Mouse (Mus musculus) thymus, postnatal 14 days (tissue): ENCODE results near the gene Gm49403.
"Not testable (repeated sequence)": the region's sequence is repeated elsewhere in the genome, so short reads cannot be mapped to it uniquely, and the experiment has no call there.

Experiments
- DNase-seq: peaks from one replicate; pipeline ENCODE4 v3.0.0; 2021

The Gm49403 gene

DNA sequence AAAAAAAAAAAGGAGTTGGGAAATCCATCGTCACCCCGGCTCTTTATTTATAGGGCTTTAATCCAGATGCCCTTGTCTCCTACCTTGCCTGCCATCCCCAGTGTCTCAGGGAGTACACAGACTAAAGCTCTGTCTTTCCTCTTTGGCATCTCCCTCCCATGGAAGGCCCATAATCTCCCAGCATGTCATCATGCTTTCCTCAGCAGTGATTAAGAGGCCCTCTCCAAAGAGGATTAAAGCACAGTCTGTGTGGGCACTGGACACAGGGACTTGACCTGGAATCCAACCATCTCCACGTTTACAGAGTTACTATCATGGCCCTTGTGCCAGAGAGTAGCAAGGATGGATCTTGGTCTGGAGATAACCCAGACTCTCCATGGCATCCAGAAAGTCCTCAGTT is at the start of gene Gm49403, which contains the start of gene Lbhd1:
Gene Gm49403 (plus strand): TSS at position 315 of the 400 bp plus-strand sequence.
Gene Lbhd1 (plus strand): TSS at position 117 of the 400 bp plus-strand sequence.
- no peak for DNase-seq

DNA sequence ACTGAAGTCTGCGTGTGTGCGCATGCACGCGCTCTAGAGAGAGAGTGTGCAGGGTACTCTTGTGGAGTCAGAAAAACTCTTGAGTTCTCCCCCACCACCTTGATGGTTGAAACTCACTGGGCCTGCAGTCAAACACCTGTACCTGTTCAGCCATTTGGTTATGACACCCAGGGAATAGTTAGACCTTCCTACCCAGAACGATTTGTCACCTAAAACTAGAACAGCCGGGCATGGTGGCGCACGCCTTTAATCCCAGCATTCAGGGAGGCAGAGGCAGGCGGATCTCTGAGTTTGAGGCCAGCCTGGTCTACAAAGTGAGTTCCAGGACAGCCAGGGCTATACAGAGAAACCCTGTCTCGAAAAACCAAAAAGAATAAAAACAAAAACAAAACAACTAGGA is 47.4 kb upstream of the Gm49403 start:
- DNase-seq: not testable (repeated sequence)

DNA sequence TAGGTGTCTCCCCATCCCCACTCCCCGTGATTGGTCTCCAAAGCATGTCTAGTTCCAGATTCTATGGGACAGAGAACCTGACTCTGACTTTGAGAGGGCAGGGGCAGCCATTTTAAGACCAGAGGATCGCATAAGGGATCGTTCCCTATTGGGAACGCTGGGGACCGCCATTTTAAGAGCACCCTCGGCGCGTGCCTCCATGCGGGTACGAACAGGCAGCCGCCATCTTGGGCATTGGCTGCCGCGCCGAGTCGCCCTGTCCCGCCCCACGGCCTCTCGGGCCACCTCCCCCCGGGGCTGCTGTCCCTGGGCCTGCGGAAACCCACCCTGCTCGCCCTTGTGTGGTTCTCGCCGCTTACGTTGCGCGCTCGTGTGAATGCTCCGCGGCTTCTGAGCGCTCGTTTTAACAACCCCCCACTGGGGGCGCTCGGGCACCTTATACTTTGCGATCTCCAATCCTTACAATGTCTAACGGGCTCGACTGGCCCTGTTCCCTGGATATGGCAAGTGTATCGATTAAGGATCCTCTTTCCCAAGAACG is 46.4 kb upstream of the Gm49403 start, which contains the start of gene Bscl2:
Gene Bscl2 (plus strand): TSS at position 217 of the 541 bp plus-strand sequence.
- peak; percentile 87 for DNase-seq

DNA sequence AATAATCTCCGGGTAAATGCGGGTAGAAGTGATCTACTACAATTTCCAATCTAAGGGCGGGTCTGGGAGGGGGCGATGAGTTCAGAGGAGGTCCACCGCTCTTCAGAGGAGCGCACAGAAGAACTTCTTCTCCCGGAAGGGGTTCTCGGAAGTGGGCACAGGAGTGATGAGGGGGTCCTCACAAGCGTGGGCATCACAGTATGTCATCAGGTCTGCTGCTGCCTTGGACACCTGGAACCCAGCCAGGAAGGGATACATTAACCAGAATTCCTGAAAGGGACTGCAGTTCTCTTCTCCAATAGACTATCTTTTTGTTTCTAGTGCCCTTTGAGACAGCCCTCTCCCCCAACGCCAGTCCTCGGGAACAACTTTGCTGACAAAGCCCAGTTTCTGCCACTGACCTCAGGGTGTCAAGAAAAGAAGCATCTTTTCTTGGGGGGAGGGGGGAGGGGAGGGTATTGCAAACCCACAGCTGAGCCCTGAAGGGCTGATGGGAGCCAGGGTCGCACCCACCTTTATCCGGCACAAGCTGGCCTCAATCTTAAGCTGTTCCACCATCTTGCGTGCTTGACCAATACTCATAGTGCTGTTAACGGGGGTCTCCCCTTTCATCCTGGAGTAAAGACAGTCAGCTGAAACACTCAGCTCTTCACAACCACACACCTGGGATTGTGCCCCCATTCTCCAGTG is 45.5 kb upstream of the Gm49403 start:
- peak; percentile 35 for DNase-seq

DNA sequence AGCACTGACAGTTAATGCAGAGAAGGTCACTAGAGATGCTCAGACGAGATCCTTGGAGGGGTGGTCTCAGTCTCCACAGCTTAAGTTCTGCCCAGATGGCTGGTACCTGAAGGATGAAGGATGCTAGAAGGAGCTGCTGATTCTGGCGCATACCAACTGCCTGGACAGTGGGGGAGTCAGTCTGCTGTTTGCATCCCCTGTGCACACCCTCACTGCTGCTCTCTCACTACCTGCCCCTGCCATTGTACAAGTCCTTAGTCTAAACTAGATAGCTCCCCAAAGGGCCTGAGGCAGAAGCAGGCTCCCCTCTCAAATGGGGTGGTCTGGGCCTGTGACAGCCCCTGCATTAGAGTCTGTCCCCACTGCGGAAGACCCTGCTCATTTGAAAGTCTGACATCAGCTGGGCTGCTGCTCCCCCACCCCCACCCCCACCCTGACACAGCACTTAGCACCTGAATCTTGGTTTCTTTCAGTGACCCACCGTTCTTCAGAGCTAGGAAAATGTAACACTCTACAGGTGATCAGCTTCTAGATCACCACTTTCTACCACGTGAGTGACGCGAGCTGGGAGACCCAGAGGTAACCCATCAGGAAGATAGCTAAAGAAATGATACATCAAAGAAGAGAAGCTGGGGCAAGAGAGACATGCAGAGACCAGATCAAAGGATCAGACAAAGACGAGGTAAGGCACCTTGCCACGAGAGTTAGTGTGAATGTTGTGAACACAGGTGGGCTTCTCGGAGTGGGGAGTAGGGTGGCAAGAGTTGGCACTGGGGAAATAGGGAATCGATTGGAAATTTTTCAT is 44.4 kb upstream of the Gm49403 start, which contains the start of gene Gng3:
Gene Gng3 (minus strand): TSS at position 92 of the 805 bp plus-strand sequence.
- DNase-seq: no peak

DNA sequence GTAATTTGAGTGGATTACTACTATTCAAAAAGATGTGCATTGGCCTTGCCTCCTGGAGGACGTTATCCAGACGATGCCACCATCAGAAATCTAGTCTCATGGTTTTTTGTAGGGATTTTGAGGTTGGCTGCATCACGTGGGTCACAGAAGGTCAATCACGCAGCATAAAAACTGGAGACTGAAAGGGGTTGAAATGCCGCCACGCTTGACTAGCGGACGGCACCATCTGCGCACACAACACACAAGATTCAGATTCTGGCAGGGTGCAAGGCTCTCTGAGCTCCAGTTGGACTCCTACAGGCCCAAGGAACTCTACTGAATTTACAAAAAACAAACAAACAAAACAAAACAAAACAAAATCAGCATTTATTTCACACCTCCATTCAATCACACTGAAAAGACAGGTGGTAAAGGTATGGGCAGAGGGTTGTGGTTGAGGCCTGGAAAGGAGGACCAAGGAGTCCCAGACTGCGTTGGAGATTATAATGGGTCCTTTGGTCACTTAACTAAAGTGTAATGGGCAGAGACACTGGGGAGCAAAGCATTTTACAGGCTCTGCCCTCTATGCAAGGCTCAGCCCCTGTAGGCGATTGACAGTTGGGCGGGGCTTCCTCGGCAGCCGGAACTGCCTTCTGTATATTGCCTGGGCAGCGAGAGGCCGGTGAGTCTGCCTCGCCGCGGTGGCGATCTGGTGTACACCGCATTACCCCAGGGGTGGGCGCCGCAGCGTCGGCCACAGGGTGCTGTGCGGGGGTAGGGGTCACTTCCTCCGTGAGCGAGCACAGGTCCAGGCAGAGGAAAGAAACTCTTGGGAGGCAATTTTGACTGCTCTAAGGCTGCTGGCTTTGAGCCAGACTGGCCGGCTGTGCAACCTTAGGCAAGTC is 43.6 kb upstream of the Gm49403 start:
- peak; percentile 68 for DNase-seq

DNA sequence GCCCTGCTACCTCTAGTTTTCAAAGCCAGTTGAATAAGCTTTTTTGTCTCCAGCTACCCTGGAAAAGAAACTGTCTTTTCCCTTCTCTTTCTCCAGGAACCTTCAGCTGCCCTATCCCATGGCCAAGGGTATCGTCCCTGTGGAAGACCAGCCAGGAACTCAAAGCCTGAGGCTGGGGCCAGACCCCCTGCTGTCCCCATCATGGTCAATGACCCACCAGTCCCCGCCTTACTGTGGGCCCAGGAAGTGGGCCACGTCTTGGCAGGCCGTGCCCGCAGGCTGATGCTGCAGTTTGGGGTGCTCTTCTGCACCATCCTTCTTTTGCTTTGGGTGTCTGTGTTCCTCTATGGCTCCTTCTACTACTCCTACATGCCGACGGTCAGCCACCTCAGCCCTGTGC is 42.7 kb upstream of the Gm49403 start:
- no peak for DNase-seq

DNA sequence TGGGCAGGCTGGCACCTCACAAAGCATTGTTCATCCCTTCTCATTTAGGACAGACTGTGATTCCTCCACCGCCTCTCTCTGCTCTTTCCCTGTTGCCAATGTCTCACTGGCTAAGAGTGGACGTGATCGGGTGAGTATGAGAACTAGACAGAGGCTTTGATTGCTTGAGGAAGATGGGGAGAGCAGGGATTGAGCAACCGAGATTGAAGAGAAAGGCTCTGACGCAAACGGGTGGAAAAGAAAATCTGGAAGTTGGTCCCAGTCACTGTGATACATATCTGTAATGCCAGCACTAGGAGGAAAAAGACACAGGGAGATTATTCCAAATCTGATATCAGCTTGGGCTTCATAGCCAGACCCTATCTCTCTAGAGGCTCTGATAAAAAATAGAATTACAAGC is 40.8 kb upstream of the Gm49403 start:
- DNase-seq: no peak

DNA sequence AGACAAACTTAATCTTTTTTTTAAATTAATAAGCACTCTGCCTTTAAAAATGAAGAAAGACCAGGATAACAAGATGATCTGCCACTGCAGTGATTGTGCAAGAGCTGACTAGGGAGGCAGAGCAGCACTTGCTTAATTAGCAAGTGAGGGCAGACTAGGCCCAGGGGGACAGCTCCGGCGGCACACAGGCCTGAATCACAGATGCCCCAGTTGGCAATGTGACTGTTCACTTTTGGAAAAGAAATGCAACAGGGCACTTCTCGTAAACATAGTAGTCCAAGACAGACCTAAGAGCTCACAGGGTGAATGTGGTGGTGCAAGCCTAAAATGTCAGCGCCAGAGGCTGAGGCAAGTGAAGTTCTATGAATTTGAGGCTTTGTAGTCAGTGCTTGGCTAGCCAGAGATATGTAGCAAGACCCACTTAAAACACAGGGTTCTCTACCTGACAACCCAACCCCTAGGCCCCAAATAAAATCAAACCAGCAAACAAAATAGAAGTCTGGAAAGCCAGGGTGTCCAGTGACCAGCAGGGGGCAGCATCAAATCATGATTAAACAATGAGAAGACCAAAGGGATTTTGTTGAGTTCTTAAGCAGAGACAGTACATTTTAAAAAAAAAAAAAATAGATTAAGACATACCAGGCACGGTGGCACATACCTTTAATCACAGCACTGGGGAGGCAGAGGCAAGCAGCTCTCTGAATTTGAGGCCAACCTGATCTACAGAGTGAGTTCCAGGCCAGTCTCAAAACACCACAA is 39.2 kb upstream of the Gm49403 start:
- peak; percentile 83 for DNase-seq

DNA sequence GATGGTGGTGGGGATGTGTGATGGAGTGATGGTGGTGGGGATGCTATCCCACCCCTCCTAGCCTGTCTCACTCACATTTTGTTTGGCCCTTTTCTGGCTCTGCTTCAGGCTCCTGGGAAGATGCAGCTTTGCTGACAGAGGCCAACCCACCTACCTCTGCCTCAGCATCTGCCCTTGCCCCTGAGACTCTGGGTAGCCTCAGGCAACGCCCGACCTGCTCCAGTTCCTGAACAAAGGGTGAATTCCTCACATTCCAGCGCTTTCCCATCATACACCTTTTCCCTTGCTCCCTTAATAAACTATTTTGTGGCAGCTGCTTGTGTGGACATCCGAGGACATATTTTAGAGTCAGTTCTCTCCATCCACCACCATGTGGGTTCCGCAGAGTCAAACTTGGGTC is 35.4 kb upstream of the Gm49403 start:
- DNase-seq: no peak

DNA sequence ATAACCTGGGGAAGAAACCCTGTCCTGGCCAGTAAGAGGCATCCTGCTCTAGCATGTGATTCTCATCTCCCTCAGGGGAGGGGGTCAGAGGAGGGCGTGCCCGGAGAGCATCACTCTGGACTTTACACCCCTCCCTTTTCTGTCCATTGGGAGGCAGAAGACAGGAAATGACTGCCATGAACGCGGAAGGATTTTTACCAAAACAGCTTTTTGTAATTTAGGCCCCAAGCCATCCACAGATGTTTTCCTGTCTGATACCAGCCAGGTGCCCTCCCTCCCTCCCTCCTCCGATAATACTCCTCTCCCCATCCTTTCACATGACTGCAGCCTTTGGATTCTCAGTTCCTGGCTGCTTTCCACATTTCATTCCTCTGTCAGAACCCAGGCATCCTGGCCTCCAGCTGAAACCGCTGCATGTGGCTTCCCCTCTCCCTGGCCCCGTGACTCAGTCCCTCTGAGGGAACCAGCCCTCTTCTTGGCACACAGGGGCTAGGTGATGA is 33.3 kb upstream of the Gm49403 start, which contains the start of gene Lrrn4cl:
Gene Lrrn4cl (plus strand): TSS at position 367 of the 500 bp plus-strand sequence.
- no peak for DNase-seq

DNA sequence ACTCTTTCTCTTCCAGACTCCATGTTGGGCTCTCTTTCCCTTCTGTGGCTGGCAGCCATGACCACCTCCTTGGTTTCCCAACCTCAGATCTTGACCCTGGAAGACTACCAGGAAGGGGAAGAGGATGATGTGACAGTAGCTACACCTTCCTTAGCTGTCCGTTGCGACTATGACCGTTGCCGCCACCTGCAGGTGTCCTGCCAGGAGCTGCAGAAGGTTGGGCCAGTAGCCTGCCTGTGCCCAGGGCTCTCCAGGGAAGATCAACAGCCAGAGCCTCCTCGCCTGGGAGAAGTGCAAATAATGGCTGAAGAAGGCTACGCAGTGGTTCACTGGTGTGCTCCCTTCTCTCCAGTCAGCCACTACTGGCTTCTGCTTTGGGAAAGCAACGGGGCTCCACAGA is 32.1 kb upstream of the Gm49403 start:
- DNase-seq: no peak

DNA sequence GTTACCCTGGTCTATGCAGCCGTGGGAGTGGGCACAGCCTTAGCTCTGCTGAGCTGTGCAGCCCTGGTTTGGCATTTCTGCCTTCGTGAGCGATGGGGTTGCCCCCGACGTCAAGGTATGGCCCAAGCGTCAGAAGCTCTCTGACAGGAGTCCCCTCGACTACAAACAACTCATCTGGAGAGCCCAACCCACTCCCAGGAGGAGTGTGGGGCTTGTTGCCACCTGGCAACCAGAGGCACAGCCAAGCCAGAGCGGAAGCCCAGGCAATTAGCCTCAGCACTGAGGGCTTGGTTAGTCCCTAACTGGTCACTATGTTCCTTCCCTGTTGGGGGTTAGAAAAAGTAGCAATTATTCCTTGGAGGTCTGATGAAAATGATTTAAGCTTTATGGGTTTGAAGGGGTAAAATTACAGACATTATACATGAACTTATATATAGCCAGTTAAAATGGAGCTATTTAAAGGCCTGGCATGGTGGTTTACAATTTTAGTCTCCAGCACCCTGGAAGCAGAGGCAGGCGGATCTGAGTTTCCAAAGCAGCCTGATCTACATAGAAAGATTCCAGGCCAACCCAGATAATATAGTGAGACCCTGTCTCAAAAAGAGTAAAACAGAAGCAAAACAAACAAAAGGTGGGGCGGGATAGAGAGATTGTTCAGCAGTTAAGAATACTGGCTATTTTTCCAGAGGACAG is 31.3 kb upstream of the Gm49403 start:
- DNase-seq: no peak

DNA sequence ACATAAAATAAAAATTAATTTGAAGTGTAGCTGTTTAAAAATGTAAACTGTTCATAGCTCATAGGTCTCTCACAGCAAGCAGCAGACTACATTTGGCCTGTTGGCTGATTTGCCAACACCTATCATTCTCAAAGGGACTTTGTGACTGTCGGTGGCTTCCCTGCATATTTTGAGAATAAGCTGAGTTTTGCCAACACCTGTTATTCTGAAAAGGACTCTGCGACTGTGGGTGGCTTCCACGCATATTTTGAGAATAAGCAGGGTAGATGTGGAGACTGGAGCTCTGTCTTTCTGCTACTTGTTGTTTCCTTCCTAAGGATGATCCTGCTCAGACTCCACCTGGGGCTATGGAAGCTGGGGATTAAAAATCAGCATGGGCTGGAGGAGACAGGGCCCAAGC is 30.6 kb upstream of the Gm49403 start:
- no peak for DNase-seq

DNA sequence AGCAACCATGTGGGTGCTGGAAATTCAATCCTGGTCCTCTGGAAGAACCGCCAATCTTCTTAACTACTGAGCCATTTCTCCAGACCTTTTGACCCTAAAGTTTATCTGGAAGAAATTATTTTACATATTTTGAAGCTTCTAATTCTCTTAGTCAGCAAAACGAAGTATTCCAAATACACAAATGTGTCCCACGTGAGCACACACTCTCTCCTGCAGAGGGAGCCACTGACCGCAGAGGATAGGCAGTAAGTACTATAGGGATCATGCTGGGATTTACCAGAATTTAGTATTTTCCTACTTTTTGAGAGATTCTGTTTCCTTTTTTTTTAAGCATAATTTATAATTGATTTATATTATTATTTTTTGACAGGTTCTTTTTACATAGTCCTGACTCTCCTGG is 26.0 kb upstream of the Gm49403 start:
- DNase-seq: peak; percentile 62

DNA sequence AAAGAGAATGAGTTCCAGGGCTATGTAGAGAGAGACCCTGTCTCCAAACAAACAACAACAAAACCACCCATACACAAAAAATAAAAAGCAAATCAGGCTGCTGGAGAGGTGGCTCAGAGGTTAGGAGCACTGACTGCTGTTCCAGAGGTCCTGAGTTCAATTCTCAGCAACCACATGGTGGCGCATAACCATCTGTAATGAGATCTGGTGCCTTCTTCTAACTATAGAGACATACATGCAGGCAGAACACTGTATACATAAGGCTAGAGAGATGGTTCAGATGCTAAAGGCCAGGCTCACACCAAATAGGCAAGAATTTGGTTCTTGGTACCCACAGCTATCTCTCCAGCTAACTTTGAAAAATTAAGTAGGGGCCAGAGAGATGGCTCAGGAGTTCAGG is 24.7 kb upstream of the Gm49403 start:
- peak; percentile 70 for DNase-seq

DNA sequence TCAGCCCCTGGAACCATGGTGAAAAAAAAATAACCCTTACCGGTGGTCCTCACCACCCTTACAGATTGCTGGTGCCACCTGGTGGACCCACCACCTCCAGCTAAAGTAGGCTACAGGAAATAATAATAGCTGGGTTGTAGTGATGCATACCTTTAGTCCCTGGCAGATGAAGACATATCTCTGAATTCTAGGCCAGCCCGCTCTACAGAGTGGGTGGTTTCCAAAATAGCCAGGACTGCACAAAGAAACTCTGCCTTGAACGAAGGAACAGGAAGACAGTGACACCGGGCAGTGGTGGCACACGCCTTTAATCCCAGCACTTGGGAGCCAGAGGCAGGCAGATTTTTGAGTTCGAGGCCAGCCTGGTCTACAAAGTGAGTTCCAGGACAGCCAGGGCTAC is 19.5 kb upstream of the Gm49403 start:
- DNase-seq: no peak

DNA sequence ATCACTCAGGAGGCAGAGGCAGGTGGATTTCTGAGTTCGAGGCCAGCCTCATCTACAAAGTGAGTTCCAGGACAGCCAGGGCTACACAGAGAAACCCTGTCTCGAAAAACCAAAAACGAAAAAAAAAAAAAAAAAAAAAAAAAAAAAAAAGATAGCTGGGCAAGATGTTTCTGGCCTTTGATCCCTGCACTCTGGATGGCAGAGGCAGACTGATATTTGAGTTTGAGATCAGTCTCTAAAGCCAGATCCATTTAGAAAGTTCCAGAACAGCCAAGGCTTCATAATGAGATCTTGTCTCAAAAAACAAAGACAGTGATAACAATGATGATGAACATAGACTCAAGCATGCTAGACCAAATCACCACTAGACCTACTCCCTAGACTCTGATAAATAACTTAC is 13.3 kb upstream of the Gm49403 start:
- DNase-seq: not testable (repeated sequence)

DNA sequence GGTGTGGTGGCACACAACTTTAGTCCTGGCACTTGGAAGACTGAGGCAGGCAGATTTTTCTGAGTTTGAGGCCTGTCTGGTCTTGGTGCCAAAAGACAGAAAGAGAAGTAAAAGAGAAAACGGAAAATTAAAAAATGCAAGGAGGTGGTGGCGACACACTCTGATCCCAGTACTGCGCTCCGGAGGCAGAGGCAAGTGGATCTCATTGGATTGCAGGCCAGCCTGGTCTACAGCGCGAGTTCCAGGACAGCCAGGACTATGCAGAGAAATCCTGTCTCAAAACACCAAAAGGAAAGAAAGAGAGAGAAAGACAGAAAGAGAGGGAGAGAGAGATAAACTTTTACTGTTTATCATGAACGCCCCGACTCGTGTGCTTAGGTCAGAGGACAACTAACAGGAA is 12.9 kb upstream of the Gm49403 start:
- DNase-seq: no peak

DNA sequence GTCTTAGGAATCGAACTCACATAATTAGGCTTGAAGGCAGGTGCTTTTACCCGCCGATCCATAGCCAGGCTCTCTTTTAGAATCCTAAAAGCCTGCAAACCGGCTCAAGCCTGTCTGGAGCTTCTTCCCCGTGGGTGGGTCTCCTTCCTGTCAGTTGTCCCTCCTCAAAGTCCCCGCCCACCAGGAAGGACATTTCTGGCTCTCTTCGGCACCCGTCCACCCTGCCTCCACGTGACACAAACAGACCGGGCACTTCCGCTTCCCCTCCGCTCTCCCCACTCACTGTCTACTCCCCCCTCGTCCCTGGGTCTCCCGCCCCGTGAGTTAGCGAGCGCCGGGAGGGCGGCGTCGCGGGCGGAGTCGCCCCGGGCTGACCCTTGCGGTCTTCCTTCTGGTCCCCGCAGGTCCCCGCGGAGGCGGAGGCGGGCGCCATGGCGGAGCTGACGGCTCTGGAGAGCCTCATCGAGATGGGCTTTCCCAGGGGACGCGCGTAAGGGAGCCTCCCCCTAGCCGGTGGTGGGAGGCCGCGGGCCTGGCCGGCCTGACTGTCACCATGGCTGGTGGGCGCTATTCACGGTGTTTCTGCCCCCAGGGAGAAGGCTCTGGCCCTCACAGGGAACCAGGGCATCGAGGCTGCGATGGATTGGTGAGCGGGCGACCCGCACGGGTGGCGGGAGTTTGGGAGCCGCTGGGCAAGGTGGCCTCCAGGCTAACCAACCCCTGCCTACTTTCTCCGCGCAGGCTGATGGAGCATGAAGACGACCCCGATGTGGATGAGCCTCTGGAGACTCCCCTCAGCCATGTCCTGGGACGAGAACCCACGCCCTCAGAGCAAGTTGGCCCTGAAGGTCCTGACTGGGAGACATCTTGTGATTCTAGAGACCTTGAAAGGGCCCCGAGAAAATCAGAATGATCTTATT is 12.2 kb upstream of the Gm49403 start, which contains the start of gene Ubxn1:
Gene Ubxn1 (plus strand): TSS at position 230 of the 920 bp plus-strand sequence.
- peak; percentile 97 for DNase-seq
